Mouse (Mus musculus) adrenal gland, postnatal 4 days (tissue): ENCODE measurements around the gene Rps6kb2. TPM values are rescaled to one million over a fixed set of nuclear protein-coding genes. Genes with fewer than 3 reads are reported as not detected.
A peak's percentile ranks its signal among the peaks of the same experiment; 100 is the strongest.

Source experiments
- DNase-seq, 2 experiments: peaks; one replicate each; pipeline ENCODE4 v3.0.0; 2021 to 2022; ENCODE audit warnings: low spot score in 2 of 2, mixed read lengths in 2 of 2
- total RNA-seq, 2 experiments: library from RNA; stranded (reverse); gene quantifications; 2 replicates each; pipeline ENCODE4 v1.2.3; 2021

The Rps6kb2 gene
- total RNA-seq, 2 experiments from 2014 or later = 46.6 to 50.0 TPM

DNA sequence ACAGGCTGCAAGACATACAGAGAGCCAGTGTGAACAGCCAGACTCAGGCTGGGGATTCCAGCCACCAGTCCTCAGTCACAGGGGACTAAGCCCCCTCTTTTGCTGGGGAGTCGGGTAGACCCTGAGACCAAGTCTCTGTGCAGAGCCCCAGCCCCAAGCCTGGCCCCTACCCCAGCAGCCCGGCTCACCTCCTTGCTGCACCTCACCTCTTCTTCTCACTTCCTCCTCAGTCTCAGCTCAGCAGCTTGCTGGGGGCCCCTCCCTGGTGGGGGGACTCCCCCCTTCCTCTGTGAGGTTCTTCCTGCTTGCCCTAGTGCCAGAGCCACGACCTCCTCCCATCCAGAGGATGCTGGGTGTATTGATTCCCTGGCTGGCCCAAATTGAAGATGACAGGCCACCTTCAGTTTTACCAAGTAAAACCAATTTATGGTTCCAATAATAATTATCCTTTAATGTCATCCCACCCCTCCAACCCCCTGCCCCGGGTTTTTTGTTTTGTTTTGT, 27.7 kb upstream of the Rps6kb2 start, which contains the start of gene Tbc1d10c:
Gene Tbc1d10c (minus strand): TSS at position 454 of the 504 bp plus-strand sequence.
- DNase-seq = no peak

DNA sequence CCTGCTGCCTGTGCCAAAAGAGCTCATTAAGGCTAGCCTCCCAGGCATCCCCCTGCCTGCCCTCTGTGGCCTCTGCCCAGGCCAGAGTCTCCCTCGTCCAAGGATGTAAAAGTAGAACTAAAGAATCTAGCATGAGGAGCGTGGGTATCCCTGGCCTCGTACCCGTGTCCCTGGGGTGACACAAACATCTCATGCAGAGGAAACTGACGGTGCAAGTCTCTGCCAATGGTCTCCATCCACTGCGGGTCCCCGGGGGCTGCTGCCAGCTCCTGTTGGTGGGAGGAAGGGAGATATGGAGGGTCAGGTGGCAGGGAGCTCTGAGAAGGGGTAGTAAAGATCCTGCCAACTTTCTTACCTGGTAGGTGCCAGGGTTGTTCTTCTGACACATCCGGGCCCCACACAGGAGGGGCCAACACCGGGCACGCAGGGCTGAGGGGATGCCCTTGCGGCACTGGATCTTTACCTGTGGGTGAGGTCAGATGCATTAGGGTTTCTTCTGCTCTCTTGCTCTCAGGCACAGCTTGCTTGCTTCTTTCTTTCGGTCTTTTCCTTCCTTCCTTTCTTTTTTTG, 26.0 kb upstream of the Rps6kb2 start:
- no peak for DNase-seq

DNA sequence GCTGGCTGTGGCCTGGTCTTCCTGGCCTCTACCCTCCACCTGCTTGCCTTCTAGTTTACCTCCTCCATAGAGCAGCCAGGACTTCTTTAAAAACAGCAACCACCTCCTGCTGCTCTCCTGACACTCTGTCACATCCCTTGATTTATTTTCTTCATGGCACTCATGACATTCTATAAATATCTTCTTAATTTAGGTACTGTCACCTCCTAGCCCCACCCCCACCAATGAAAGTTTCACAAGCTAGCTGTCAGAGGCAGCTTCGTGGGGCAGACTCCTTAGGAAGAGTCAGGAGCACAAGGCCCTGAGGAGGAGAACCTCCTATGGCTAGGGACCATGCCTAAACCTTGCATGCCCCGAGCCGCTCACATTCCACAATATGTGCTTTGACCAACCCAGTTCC, 24.1 kb upstream of the Rps6kb2 start:
- no peak for DNase-seq

DNA sequence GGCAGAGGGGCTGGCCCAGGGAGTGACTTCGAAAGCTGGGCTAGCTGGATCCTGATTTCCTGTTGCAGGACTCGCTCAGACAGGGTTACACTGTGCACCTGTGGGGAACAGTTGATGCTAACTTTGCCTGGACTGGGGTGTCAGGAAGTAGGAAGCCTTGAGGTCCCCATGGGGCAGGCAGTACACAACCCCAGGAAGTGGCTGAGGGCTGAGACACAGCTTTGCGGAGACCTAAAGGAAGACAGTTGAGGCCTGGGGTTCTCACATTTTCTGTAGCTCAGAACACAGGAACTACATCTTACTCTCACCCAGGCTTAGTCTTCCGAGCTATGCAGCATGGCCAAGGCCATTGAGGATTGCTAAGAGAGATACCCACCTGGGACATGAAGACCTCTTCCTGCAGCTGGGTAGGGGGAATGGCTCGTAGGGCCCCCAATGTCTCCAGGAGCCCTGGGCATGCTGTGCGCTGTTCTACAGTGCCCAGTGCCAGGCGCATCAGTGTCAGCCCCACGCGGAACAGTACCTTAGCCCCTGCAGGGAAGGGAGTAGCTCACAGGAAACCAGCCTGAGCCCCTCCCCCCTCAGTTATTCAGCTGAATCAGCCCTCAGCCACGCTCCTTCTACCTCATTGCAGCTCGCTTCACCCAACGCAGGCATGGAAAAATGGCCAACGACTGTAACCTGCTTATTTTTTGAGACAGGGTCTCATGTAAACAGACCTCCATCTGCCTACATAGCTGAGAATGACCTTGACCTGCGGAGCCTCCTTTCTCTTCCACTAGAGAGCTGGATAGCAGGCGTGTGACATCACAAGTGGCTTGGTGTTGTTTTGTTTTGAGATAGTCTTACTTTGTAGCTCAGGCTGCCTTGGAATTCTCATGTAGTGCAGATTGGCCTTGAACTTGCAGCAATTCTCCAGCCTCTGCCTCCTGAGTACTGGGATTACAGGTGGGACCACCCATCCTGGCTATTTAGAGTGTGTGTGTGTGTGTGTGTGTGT, 22.1 kb upstream of the Rps6kb2 start:
- no peak for DNase-seq

DNA sequence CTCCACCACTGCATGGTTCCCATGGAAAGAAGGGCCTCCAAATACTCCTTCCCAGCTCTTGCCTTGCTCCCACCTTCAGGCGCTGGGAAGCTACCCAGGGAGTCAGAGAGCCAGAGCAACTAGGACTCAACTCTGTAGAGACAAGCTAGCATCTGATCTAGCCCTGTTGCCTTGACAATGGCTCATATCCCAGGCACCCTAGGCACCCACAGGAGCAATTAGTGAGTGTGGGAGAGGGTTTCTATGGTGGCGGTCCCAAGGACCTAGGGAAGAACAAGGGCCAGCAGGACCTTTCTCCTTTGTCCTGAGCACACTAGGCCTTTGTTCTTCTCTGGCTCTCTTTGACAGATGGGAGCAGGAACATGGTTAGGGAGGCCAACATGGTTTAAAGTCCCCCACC, 20.5 kb upstream of the Rps6kb2 start:
- DNase-seq = no peak

DNA sequence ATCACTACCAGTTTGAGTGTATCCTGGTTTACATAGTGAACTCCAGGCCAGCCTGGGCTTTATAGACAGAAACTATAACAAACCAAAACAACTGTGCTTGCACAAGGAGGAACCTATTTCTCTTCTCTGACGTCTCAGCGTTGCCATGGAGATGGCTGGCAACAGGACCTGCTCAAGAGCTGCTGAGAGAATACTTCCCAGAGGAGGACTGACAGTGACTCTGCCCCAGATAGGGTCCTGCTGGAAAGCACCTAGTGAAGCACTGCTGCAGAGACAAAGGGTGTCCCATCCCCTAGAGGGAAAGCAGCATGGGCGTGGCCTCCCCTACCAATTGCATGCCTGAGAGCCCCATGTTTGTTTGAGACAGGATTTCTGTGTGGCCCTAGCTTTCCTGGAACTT, 18.7 kb upstream of the Rps6kb2 start:
- no peak for DNase-seq

DNA sequence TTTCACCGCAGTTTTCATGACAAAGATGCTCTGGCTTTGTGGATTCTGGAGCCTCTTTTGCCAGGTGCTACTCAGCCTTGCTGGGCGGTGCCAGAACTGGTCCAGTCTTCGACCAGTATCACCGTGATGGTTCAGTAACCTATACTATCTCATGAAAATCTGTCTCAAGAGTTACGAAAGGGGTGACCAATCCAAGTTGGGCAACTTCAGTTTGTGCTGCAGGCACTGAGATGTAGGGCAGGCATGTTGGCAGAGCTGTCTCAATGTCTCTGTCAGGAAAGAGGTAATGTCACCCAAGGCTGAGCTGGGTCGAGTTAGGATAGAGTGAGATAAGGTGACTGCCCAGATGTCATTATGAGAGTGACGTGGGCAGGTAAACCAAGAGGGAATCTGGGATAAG, 17.3 kb upstream of the Rps6kb2 start:
- no peak for DNase-seq

DNA sequence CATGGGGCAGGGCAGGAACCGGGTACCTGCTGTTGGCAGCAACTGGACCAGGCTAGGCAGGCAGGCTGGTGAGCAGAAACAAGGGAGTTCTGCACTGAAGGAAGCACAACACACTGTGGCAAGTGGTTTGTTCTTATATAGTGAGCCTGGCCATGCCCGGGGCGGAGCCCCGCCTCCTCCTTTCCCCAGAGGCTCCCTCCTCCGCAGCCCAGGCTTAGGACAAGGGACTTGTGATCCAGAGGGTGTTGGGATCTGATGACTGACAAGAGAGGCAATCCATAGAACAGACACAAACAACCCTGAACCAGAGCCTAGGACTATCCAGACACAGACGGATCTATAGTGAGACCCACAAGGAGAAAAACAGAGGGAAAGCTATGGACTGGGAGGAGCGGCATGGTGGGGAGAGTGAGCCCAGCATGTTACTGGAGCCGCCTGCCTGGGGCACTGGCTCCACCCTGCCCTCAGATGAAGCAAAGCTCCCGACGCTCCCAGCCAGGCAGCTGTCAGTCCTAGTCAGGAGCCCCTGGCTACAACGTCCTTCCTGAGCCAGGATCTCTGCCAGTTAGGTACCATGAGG, 12.3 kb upstream of the Rps6kb2 start, which contains the start of gene Carns1:
Gene Carns1 (minus strand): TSS at position 112 of the 580 bp plus-strand sequence.
- DNase-seq = no peak

DNA sequence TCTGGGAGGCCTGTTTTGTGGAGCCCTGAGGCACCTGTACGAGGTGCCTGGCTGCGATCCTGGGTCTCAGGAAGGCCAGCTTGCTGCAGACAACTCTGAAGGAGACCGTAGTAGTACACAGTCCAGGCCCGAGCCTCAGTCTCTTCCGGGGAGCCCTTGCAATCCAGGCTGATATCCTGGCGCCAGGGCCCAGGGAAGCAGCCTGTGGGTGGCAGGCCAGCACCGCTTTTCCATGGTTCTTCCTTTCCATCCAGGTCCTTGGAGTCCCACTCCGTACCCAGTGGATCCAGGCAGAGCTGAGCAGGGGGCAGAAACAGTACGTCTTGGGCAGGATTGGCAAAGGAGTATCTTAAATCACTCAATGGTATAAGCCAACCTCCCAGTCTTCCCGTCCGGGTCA, 9.8 kb upstream of the Rps6kb2 start:
- no peak for DNase-seq

DNA sequence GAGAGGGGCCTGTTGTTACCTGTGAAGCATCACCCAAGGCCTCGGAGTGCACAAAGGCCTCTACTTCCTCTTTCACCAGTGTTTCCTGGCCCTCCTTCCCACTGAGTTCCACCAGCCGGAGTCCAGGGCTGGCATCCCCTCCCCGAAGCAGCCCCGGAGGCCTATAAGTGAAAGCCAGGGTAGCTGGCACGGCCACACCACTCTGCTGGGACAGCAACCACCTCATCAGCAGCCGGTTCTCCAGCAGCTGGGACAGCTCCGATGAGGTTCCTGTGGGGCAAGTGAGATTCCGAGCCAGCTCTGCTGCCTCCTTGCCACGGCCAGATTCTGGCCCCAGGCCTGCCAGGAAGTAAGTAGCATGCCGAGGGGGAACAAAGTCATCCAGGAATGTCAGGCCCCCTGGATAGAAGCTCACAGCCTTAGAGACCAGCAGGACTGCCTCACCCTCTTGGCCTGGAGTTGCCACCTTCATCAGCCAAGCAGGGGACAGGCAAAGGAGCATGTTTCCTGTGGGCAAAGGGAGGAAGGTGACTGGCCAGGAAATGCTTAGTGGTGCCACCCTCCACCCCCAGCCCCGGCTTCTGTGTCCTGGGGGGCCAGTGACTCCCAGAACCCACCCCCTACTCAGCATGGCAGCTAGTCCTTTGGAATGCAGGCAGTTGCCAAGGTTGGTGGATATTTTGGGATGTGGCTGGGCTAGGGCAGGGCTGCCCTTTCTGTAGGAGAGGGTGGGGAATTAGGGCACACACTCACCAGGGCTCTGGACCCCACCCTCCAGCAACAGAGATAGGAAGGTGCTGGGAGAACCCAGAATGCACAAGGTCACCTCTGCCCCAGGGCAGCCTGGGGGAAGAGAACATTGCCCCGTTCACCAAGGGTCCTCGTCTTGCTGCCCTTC, 8.5 kb upstream of the Rps6kb2 start:
- DNase-seq = no peak

DNA sequence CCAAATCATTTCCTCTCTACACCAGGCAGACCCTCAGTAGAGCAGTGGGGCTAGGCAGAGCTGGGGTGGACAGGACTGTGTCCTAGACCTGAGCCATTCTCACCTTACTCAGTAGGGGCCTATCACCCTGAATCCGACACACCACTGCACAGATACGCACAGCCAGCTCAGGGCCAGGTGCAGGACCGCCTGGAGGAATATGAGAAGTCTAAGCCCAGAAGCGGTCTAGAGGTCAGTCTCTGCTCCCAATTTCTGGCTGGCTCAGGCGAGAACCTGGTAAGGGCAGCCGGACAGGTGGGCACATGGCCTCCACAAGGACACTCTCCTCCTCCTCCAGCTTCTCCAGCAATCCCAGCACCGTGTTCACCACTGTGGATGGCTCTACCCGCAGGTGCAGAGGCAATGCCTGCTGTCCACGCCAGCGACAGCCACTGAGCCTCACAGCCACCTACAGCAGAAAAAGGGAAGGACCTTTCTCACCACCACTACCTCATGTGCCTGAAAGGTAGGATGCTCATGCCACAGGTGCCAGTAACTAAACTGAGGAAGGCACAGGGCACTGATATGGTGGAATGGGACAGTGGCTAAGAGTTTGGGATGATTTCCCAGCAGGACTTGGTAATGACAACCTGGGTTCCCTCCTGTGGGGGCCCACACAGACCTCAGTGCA, 7.7 kb upstream of the Rps6kb2 start:
- no peak for DNase-seq

DNA sequence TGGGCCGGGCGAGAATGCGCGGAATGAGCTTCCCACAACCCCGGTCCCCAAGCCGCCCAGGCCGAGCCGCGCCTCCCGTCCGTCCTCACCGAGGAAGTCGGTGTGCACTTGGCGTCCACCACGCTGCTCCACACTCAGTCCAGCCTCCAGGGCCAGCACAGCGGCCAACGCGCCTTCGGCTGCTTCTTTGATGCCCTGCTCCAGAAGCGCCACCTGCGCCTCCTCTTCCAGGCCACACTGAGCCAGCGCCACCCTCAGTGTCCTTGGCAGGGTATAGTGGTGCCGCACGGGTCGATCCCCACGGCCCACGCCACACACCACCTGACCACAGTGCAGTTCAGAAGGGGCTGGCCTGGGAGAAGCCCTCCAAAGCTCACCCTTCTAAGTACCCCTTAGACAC, 6.7 kb upstream of the Rps6kb2 start:
- no peak for DNase-seq

DNA sequence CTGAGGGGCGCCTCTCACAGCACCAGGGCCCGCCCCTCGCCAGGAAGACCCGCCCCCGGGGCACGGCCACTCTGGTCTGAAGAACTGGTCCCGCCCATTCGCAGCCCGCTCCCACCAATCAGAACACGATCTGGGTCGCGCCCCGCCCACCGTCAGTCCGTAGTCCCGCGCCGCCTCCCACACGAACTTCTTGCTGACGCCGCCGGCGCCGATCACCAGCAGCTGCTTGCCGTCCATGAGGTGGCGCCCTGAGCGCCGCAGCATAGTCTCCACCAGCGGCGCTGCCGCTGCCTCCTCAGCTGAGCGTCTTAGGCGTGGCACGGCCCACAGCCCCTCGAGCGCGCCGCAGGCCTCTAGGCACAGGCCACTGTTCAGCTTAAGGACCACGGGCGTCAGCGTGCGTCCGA, 6.2 kb upstream of the Rps6kb2 start:
- DNase-seq = peak; percentile 99

DNA sequence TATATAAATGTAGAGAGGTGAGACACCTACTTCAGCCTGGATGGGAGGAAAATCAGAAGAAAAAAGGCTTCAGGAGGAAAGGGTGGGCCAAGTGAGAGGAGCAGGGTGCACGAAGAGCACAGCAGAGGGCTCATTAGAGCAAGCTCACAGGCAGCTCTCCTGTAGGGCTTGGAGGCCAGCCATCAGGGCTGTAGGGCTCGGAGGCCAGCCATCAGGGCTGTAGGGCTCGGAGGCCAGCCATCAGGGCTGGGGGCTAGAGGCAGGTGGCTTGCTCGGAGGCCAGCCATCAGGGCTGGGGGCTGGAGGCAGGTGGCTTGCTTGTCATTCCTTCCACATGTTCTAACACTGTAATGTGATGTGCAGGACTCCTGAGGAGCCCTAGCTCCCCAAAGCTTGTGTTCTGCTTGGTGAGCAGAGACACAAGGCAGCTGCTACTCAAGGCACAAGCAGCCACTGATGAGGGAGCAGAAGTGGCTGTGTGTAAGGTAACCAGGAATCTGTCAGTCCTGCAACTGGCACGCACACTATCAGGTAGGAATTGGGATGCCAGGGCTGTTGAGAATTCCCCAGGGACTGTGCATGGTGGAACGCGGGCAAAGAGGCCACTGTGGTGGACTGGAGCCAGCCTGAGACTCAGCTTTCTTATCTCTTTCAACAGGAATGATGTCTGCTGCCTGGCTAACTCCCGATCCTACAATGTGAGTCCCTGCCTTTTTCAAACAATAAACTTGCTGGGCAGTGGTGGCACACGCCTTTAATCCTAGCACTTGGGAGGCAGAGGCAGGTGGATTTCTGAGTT, 3.7 kb upstream of the Rps6kb2 start:
- no peak for DNase-seq

DNA sequence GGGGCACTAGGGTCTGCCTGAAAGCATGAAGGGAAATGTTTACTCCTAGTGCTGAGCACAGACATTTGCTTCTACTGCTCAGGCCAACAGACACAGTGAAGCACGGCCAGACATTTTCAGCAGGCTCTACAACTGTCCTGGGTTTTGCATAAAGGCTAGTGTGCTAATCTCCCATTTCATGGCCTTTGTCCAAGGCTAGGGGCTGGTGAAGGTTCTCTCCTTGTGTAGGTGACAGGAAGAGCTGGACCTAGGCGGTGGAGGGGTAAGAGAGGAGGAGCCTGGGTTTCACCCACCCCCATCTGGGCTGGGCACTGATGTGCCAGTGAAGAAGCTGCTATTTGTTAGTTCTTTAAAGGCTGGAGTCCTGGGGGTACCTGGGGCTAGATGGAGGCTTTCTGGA, 1.6 kb upstream of the Rps6kb2 start:
- no peak for DNase-seq

DNA sequence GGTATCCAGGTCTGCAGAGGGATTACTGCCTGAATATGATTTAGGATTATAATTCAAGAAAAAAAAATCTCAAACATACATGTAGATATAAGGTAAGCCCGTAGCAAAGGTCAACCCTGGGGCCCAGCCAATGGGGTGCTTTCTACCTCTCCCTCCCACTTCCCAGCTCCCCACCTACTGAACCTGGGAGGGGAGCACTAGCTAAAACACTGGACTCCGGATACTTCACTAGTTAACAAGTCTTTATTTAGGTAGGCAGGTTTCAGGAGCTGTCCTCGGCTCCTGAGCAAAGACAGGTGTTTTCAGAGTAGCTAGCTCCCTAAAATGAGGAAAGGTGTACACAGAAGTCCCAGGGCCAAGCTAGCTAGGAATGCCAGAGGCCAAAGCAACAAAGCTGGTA, 946 bp upstream of the Rps6kb2 start:
- DNase-seq = no peak

DNA sequence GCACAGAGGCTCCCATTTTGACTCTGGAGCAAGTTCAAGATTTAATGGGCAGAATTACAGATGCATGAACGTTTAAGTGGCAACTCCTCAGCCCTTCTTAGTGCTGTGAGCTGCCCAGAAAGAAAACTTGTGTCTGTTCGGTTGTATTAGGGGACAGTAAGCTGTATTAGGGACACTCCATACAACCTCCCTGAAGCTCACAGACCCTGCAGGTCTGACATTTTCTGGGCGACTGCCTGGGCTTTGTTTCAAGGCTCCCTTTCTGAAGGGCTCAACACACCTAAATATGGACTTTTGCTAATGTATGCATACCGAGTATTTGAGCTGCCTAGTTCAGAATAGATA, 361 bp upstream of the Rps6kb2 start:
- no peak for DNase-seq

DNA sequence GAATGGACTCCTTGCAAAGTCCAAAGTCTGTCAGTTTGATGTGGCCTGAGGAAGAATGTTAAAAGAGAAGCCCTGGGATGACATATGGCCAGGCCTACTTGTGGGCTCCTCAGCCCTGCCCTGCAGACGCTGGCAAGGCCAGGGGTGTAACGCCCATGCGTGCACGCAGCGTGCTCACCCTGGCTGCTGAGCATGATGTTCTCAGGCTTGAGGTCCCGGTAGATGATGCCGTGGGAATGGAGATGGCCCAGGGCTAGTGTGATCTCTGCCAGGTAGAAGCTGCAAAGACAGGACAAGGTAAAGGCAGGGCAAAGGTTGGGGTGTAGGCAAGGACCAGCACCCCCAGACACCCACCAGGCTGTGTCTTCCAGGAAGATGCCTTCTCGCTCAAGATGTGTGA, 4.1 kb downstream of the Rps6kb2 start:
- no peak for DNase-seq

DNA sequence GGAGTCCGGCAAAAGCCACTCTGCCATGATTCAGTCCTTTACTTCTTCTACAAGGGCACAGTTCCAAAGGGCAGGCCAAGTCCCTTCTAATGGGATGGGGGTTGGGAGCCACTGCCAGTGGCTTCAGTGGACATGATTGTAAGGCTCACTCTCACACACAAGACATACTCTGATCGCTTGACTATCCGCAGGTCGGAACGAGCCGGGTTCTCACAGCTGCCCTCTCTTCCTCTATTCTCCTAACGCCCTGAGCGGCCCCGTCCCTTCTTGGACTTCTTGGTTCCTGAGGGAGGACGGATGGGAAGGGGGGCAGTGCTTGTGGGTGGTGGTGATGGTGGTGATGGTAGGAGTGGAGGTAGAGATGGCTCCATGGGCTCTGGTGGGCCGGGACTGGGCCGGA, 6.4 kb downstream of the Rps6kb2 start:
- DNase-seq = no peak
